Mouse (Mus musculus) urinary bladder, adult 2 months (tissue): Measurements from ENCODE around the gene Sacm1l. TPM values are rescaled to one million over a fixed set of nuclear protein-coding genes. Genes with fewer than 3 reads are reported as not detected.

ENCODE experiments used
- DNase-seq: peaks from one replicate; pipeline ENCODE4 v3.0.0; 2022; ENCODE audit warnings: low spot score
- polyA plus RNA-seq: library from polyadenylated mRNA; depleted of rRNA; stranded (reverse); fragments of >200 nt; gene quantifications from 2 replicates; pipeline ENCODE4 v1.2.3, GENCODE M21; 2012; rRNA removed

Sacm1l gene
- polyA plus RNA-seq, 1 experiment: 34.1 TPM

DNA sequence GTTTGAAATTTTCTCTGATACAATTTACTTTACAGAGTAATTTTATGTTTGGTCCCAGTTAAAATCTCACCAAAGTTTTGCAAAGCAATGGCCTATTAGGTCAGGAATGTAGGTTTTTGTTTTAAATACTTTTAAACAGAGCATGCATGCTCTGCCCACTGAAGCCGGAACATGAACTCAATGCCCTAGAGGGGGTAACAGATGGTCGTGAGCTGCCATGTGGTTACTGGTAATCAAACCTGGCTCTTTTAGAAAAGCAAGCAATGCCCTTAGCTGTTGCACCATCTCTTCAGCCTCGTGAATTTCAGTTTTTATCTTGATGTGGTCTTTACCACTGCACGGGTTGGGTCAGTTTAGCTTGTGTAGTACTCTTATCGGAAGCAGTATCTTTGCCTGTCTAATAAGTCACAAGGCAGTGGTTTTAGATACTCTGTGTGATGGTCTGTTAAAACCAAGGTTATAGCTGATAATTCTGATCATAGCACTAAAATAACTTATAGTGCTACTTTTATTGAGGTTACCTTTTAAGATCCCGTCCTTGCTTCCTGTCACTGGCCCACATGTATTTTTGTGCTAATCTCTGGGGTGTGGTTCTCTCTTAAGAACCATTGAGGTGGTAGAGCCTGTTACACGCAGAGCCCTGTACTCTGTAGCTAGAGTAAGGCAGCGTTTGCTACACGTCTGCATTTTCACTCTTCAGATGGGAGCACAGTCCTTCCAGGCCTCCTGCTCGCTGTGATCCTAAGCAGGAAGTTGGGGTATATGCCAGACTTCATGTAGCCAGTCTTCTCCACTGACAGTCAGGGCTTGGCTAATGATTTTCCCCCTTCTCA, 48.0 kb downstream of the Sacm1l start:
- no peak for DNase-seq

DNA sequence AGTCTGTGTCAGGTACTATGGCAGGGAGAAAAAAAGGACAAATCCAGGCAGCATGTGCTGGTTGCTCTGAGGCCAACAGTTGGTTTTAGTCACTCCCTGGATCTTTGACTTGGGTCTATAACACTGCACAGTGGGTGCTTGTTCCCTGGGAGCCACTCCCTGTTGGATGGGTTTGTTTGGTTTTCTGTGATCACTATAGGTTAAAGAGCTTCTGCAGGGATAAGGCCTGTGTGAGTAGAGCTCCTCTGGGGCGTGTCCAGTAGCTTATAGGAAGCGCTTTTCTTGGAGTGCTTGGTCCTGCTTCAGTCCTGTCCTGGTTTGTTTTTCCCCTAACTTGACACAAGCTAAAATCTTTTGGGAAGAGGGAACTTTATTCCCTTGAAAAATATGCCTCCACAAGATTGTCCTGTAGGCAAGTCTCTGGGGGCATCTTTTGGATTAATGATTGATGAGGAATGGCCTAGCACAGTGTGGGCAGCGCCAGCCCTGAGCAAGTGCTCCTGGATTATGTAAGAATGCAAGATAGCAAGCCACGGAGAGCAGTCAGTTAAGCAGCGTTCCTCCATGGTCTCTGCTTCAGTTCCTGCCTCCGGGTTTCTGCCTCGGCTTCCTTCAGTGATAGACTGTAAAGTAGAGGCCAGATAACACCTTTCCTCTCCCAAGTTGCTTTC, 59.8 kb downstream of the Sacm1l start:
- DNase-seq: no peak

DNA sequence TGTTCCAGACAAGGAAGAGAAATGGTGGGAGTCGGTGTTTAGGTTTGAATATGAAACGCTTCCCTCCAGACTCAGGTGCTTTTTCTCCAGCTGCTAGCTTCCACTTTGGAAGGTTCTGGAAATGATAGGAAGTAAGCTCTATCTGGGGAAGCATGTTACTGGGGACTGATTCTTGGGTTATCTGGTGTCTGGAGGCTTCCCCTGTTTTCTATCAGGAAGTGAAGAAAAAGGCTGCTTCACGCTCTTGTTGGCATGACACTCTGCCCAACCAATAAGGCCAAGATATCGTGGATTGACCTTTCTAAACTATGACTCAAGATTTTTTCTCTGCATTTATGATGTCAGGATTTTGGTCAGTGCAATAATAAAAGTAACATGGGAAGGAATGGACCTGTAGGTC, 65.6 kb downstream of the Sacm1l start:
- DNase-seq: no peak

DNA sequence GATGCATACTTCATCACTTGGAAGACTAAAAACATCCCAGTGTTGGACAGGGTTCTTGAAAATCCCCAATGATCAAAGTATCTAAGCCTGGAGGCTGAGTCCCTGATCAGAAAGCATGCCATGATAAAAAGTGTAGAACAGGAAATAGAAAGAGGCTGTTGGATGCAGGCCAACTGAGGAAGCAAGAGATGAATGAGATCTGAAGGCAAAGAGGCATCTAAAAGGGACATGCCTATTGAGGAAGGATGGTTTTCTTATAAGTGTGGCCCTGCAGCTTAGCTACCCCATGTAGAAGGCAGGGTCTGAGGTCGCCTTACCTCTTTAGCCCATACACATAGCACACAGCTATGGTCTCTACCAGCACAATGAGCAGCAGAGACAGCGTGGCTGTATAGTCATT, 67.4 kb downstream of the Sacm1l start:
- no peak for DNase-seq

DNA sequence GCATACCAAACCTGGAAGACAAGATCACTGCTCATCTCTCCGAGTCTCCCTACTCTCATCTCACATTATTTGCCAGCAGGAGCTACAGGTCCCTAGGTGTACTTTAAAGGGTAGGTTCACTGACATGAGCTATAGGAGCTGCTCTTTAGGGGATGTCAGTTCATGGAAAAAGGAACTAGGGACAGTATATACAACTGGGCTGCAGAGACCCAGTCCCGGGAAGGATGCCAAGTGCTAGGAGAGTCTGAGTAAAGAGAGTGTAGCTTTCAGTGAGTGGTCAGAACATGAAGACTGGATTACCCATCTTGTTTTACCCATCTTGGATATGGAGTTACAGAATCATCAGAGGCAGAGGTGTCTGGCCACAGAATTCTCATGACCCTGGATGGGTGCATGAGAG, 67.8 kb downstream of the Sacm1l start:
- no peak for DNase-seq

DNA sequence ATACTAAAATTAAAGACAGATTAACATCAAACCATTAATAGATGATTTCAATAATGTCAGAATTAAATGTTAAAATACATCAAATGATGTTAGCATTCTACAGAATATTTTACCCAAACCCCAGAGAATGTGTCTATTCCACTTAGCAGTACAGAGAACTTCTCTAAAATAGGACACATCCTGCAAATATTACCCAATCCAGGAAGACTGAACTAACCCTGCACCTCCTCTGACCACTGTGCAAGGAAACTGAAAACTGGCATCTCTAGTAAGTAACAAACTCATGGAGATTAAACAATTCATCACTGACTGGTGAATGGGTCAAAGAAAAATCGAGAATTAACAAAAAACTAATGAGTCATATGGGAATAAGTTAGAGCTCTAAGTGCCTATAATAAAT, 72.0 kb downstream of the Sacm1l start:
- no peak for DNase-seq

DNA sequence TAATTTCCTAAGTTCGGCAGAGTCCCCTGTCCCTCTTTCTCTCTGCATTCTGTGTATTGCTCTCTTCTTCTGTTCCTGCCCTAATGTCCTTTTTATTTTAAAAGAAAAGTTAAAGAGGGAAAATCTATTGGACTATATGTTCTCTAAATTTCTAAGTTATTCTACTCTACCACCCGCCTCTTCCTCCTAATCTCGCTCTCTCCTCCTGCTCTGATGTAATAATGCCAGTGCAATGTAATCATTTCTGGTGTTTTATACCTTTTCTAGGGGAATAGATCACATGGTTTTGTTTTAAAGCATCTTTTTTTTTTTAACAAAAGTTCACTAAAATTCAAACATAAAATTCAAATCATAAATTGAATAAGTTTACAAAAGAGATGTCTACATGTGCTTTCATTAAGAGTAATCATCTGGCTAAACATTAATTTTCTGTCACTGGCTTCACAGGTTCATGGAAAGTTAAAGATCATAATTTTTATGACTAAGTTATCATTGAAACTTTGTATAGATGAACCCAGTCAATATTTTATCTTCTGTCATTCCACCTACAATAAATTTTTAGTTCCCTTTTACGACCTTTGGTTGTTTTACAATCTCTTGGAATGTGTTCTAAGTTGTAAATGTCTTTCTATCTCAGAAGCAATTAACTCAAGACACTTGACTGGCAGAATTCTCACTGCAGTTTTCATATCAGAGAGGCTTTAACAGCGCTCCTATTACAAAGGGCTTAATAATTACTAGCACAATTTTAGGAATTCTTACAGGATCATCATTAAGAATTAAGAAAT, 90.9 kb downstream of the Sacm1l start:
- DNase-seq: no peak

DNA sequence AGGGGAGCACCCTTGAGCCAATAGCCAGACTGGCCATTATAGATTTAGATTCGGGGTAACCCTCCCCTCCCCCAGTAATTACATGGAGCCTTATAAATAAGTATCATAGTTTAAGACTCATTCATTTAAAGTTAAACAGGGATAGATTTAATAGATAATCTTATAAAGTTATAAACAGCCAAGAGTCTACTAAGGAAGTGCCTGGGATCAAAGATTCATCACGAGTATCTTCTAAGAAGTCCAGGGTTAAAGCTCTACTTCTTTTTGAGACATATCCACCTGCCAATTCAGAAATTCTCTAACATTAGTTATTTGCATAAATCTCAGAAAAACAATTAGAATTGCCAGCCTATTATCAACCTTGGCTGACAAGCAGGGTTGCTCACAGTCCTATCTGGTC, 95.2 kb downstream of the Sacm1l start:
- DNase-seq: no peak

DNA sequence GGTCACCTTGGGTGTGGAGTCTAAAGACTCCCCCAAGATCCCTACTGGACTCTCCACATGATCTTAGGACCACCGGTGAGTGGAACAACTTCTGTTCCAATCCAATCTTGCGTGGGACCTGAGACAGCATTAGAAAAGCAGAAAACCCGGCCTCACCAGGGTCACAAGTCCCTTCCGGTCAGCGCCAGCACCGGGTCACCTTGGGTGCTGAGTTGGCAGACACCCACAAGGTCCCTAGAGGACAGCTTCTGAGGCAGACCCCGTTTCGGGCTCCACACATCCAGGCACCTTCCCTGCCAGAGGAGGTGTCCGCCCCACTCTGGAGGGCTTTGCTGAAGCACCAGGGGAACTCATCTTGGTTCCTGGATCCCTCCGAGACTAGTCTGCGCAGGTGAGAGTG, 96.3 kb downstream of the Sacm1l start:
- no peak for DNase-seq

DNA sequence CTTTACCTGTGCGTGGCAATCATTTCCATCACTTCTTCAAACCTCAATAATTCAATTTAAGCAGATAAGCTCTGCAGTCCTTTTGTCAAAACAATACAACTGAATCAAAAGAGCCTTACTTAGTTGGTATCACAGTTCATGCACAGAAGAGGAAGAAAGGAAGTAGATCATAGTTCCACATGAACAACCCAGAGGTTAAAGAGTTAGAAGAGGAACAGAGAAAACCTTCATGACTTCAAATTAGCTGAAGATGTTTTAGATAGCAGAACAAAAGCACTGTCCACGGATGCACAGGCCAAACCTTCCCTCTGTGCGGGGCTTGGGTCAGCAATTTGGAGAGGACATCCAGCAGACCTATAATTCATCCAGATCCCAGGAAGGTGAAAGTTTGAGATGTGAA, 102.1 kb downstream of the Sacm1l start:
- no peak for DNase-seq

DNA sequence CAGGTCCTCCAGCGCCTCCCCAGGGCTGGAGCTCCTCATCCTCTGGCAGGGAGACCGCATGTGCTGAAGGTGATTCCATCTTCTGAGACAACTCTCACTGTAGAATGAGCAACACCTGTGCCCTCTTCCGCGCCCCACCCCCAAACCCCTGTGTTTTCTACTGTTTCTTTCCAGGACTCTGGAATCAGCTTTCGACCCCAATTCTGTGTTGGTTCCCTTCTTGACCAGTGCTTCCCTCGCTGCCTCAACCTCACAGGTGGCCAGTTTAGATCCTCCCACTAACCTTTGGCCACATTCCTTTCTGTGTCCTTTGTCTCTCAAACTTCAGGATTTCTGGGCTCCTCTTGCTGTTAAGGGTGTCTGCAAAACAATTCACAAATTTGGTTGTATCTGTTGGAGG, 102.7 kb downstream of the Sacm1l start, which contains the start of gene Slc6a20b:
TSS of gene Slc6a20b (minus strand) at position 285 of the 400 bp plus-strand sequence.
- DNase-seq: no peak

DNA sequence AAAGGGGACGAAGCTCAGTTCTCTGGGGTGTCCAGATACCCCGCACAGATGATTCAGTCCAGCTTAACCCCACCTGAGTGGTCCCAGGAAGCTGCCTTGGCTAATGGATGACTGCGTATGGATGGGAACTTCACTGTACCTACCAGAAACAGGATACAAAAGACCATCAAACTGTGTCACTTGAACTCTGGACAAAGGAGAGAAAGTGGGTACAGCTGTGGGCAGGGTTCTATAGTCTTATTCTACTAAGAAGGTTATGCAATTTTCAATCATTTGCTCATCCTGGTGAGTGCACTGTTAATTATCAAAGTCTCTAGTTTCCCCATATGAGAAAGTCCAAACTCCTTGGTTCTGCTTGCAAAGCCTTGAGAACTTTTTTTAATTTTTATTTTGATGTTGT, 103.4 kb downstream of the Sacm1l start:
- no peak for DNase-seq

DNA sequence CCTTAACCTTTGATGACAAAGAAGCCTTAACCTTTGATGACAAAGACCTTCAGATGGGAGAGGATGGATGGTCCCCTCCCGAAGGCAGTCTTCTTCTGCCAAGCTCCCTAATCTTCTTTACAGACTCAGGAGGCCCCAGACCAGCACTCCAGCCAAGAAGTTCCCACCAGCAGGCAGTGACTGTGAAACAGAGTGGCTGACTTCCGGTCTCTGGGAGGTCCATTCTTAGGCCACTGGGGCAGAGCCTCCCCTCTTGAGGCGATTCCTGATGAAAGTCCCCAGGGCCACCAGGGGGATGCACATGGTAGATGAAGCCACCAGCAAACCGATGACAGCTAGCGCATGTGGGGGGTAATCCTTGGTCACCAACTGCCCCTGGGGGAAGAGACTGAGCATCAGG, 107.2 kb downstream of the Sacm1l start:
- no peak for DNase-seq

DNA sequence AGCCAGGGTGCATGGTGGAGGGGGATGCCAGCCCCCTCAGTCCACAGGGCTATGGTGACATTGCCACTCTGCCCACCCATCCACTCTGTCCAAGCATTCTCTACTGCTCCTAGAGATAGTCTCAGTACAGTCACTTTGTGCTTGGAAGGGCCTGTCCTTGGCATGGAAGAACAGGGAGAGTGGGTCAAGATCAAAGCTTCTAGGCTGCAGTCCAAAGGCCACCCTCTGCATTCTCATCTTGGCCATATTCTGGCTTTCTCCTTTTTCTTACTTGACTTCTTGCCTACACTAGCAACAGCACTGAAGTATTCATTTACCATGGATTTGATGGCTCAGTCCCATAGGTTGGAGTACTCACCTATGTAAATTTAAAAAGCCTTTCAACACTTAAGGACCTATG, 108.7 kb downstream of the Sacm1l start:
- no peak for DNase-seq

DNA sequence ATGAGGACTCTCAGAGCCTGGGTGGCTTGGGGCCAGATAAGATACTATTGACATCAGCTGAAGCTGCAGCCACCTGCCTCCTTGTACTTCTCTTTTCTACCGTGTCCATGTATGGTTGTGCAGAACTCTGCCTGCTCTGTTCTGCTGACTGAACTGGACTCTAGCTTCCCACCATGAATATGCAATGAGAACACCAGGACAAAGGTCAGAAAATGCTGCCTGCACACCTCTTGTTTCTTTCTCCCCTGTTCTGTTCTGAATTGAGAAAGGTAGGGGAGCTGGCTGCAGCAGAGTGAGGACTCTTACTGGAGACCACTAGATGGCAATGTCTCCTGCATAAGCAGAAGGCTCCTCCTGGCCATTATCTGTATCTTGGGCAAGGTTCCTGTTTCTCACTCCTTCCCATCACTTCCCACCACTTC, 109.1 kb downstream of the Sacm1l start:
- no peak for DNase-seq

DNA sequence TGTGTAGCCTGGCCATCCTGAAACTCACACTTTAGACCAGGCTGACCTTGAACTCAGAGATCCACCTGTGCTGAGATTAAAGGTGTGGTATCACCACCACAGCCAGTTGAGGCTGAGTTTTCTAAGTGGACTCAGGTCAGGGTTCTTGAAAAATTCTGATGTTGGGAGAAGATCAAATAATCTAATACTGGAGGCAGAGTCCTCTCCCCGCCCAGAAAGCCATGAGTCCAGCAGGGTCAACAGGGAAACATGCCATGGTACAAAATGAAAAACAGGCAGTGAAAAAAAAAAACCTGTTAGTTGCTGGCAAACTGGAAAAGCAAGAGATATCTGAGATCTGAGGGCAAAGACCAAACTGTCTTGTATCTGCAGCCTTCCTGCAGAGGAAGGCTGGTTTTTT, 110.5 kb downstream of the Sacm1l start:
- DNase-seq: no peak

Other genes starting within 250 kb of the Sacm1l start
- 280 and 1,738 TPM in 2 replicates for gene Lars2, start 162.8 kb upstream of the Sacm1l start, polyA plus RNA-seq
- gene Limd1, start 51.1 kb upstream of the Sacm1l start, polyA plus RNA-seq: 27.4 and 31.9 TPM in 2 replicates
- 0.03 TPM in 1 of 2 replicates, not detected in the other for gene Slc6a20b, start 102.8 kb downstream of the Sacm1l start, polyA plus RNA-seq
- gene Ccr9, start 148.7 kb downstream of the Sacm1l start, polyA plus RNA-seq: 0.12 and 0.14 TPM in 2 replicates
- 0.13 and 0.15 TPM in 2 replicates for gene Slc6a20a, start 149.1 kb downstream of the Sacm1l start, polyA plus RNA-seq
- gene Lztfl1, start 187.9 kb downstream of the Sacm1l start, polyA plus RNA-seq: 19.8 and 23.1 TPM in 2 replicates